Mouse (Mus musculus): ENCODE measurements at regions not wholly inside any gene's neighbourhood (a gene's known extent, or its start where the extent isn't known, plus 50 kb on each side); places are given as distances from the start of the nearest gene placed in this dataset.
A peak's percentile ranks its signal among the peaks of the same experiment; 100 is the strongest.

- ATAC-seq (replicated peaks; ENCODE audit: poor library complexity, severe bottlenecking) = peak; percentile 56; the same call in 1 of the 2 replicates
Measured at GRCm38 (mm10) chr2:57772315-57772714, 225.4 kb upstream of the Galnt5 start.

- no peak for ATAC-seq (replicated peaks; ENCODE audit: poor library complexity, severe bottlenecking)
Measured at GRCm38 (mm10) chr2:57776154-57776553, 221.5 kb upstream of the Galnt5 start.

GRCm38 (mm10) chr2:57780836-57781235 lies 216.8 kb upstream of the Galnt5 start:
- no peak for ATAC-seq (replicated peaks; ENCODE audit: poor library complexity, severe bottlenecking)

- ATAC-seq (replicated peaks; ENCODE audit: poor library complexity, severe bottlenecking) = no peak
Measured at GRCm38 (mm10) chr2:57793519-57794296, 204.0 kb upstream of the Galnt5 start.

- ATAC-seq (replicated peaks; ENCODE audit: poor library complexity, severe bottlenecking) = no peak
Measured at GRCm38 (mm10) chr2:57799279-57799678, 198.4 kb upstream of the Galnt5 start.

DNA sequence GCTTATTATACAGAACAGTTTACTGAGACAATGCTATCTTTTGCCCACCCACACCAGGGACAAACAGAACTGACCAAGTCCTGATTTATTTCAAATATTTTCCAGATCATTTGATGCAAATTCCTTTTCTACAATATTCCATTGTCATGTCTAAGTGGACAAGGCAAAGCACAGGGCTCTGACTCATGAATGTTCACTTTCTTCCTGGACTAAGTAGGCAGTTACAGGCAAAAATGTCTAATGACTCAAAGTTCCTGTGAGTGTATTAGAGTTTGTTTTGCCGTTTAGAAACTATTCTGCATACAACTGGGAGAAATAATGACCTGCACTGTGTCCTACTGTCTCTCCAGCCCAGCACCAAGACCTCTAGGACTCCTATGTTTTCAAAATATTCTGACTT lies 189.8 kb upstream of the Galnt5 start:
- no peak for ATAC-seq (replicated peaks; ENCODE audit: poor library complexity, severe bottlenecking)

- ATAC-seq (replicated peaks; ENCODE audit: poor library complexity, severe bottlenecking) = no peak
Measured at GRCm38 (mm10) chr2:57812996-57813395, 184.7 kb upstream of the Galnt5 start.

DNA sequence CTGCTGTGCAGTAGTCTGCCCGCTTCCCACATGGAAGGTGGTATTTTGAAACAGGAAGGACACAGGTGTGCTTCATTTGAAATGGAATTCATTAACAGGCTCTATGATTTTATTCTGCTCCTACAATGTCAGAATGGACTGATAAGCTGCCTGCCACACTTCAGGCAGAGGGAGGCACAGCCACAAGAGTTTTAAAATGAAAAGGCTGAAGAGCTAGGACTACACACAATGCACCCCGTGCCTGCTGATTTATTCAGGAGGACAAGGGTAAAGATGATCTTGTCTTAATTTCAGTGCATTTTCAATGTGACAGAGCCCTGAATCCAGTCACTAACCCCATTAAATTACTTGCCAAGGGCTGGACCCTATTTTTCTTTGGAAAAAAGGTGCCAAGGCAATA lies 177.3 kb upstream of the Galnt5 start:
- ATAC-seq (replicated peaks; ENCODE audit: poor library complexity, severe bottlenecking) = no peak

DNA sequence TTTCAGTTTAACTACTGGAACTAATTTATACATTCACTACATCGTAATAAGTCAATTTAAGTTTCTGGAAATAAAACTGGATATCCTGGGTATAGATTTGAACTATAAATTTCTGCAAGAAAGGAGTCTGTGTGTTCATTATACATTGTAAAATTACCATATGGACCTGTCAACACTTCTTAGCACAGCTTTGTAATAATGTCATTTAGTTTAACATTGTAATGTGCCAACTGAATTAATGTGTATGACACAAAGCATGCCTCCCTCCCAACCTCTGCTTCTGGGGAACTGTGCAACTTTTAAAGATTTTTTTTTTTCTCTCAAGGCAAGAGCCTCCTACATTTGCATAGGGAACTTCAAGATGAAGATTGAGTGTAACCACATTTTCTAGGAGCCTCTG lies 176.8 kb upstream of the Galnt5 start:
- no peak for ATAC-seq (replicated peaks; ENCODE audit: poor library complexity, severe bottlenecking)

- no peak for ATAC-seq (replicated peaks; ENCODE audit: poor library complexity, severe bottlenecking)
Measured at GRCm38 (mm10) chr2:57828284-57828683, 169.4 kb upstream of the Galnt5 start.

GRCm38 (mm10) chr2:57832565-57833355 lies 164.9 kb upstream of the Galnt5 start:
- no peak for ATAC-seq (replicated peaks; ENCODE audit: poor library complexity, severe bottlenecking)

DNA sequence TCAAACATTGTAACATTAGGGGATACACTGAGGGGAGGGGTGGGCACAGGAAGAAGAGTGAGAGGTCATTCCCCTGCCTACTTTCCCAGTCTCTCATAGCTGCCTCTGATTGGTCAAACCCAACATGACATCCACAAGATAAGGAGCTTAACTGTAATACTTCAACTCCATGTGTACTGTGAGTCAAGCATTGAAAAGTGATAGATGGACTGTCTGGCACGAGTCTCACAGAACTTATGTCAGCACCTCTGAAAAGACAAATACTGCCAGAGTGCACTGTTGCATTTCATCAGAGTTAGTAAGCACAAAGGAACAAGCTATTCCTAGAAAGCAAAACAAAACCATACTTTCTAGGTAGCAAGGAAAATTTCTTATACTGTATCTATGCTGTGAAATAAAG lies 152.5 kb upstream of the Galnt5 start:
- no peak for ATAC-seq (replicated peaks; ENCODE audit: poor library complexity, severe bottlenecking)

GRCm38 (mm10) chr2:57847707-57848106 lies 150.0 kb upstream of the Galnt5 start:
- no peak for ATAC-seq (replicated peaks; ENCODE audit: poor library complexity, severe bottlenecking)

DNA sequence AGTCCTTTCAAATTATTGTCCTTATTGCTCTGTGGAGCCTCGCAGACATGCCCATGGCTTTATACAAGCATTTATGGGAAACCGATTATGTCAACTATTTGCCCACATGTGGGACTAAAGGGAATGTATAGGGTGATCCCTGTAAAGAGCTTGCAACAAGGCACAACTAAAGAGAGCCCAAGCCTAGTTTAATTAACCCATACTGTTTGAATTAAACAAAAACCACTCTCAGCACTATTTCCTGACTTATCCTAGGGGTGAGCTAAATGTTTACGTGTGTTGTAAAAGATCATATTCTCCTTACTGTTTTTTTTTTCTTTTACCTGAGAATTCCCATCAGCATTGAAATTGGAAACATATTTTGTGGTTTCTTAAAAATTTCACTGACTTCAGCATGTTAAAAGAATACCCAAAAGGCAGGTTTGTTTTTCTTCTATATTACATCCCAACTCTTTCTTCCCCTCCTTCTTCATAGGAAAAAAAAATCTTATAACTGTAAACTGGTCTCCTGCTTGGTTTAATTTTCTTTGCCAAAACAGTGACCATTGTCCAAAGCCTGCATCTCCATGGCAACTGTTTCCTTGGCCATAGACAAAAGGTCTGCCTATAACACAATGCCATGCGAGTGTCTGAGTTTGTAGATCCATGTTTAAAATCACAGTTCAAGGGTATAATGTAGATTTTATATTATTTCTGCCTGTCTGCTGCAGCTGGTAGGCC lies 148.2 kb upstream of the Galnt5 start:
- ATAC-seq (replicated peaks; ENCODE audit: poor library complexity, severe bottlenecking) = no peak

DNA sequence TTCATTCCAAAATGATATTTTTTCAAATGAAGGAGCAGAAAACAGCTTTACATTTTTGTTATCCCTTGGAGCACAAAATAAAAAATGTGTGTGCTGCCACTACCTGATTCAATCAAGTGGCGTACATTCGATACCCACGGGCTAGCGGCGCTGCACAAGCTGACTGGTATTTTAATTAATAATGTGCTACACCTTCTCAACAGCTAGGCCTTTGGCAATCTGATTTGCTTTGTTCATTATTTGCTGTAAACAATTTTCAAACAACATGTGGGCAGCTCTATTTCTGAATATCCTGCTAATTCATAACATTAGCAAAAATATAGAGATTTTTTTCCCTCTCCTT lies 147.7 kb upstream of the Galnt5 start:
- no peak for ATAC-seq (replicated peaks; ENCODE audit: poor library complexity, severe bottlenecking)

DNA sequence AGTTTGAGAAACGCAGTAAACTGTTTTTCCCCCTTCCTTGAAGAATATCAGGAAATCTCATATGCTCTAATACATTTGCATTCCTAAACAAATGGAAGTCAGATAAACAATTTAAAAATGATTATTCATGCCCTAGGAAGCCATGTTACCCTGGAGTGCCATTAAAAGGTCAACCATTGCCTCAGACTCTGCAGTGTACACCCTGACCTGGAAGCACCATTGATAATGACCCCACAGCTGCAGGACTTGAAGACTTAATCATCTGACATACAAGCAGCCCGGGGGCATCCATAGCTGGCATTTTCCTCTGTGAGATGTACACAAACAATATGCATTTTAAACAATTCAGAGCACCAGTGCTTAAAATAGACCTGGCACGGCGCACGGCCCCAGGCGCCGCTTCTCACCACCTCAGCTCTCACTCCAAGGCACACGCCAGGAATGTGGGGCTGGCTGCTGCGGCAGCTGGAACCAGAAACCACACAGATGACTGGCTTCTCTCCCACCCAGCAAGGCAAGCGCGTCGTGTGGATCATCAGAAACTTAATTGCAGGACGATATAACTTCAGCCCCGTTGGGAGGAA lies 141.1 kb upstream of the Galnt5 start:
- no peak for ATAC-seq (replicated peaks; ENCODE audit: poor library complexity, severe bottlenecking)

- ATAC-seq (replicated peaks; ENCODE audit: poor library complexity, severe bottlenecking) = no peak
Measured at GRCm38 (mm10) chr2:57865289-57865688, 132.4 kb upstream of the Galnt5 start.

GRCm38 (mm10) chr2:57868046-57868445 lies 129.6 kb upstream of the Galnt5 start:
- no peak for ATAC-seq (replicated peaks; ENCODE audit: poor library complexity, severe bottlenecking)

GRCm38 (mm10) chr2:57900168-57900567 lies 97.5 kb upstream of the Galnt5 start:
- no peak for ATAC-seq (replicated peaks; ENCODE audit: poor library complexity, severe bottlenecking)

GRCm38 (mm10) chr2:57900580-57901247 lies 97.0 kb upstream of the Galnt5 start:
- ATAC-seq (replicated peaks; ENCODE audit: poor library complexity, severe bottlenecking) = no peak
